Mouse (Mus musculus) lung, adult 2 months (tissue): ENCODE measurements around the gene Sult6b2.

ENCODE experiments used
- CTCF ChIP-seq: fragments of 200-500 bp; IDR thresholded peaks from 2 replicates; pipeline ENCODE4 v1.5.1; 2011; ENCODE audit warnings: mild to moderate bottlenecking, low read length, control low read depth; ENCODE audit not compliant: insufficient read depth
- POLR2A ChIP-seq: fragments of 200-500 bp; IDR thresholded peaks from 2 replicates; pipeline ENCODE4 v1.6.1; 2011; ENCODE audit warnings: low read depth, mild to moderate bottlenecking, control low read depth, low read length, borderline replicate concordance; ENCODE audit errors: extremely low read depth

DNA sequence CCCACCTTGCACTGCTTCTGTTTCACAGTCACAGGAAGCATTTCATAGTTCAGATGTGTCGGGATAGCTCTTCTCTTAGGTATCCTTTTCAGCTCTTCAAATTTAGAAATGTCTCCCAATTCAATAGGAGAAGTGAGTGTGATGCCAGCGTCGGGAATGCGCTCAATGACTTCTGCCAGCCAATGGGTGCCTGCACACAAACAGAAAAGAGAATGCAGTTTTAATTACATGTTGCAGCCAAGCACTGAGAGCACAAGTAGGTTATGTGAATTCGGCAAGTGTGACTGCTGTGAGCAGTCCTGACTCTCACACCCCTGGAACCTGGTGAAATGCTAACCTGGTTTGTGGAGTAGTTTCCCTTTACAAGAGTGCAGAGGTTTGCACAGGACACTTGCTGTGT lies 2.6 kb downstream of the Sult6b2 start:
- no peak for TF ChIP-seq CTCF
- no peak for TF ChIP-seq POLR2A
